Mouse (Mus musculus) kidney, embryonic 14.5 days (tissue): ENCODE results near the gene 1700029F12Rik. TPM values are rescaled to one million over a fixed set of nuclear protein-coding genes. Genes with fewer than 3 reads are reported as not detected.

Experiments
- ATAC-seq: fragments of 200-750 bp; cut with Nextera tagmentation; 2 replicates; pipeline ENCODE4 v1.8.0; 2017; ENCODE audit warnings: moderate number of reproducible peaks, mild to moderate bottlenecking, moderate TSS enrichment, moderate library complexity; ENCODE audit not compliant: low FRiP score, low TSS enrichment
- H3K27ac ChIP-seq: fragments of 300-500 bp; sonication (generic); 2 replicates; pipeline ENCODE4 v1.5.1; 2014; ENCODE audit warnings: low read depth, mild to moderate bottlenecking, low read length, moderate library complexity, mixed read lengths
- H3K27me3 ChIP-seq: fragments of 300-500 bp; sonication (generic); 2 replicates; pipeline ENCODE4 v1.6.1; 2014; ENCODE audit warnings: mild to moderate bottlenecking, low read length; ENCODE audit not compliant: control insufficient read depth, insufficient read depth
- H3K36me3 ChIP-seq: fragments of 300-500 bp; sonication (generic); 2 replicates; pipeline ENCODE4 v1.6.1; 2014; ENCODE audit warnings: low read length, mixed read lengths; ENCODE audit not compliant: control insufficient read depth, insufficient read depth
- H3K4me1 ChIP-seq: fragments of 300-500 bp; sonication (generic); 2 replicates; pipeline ENCODE4 v1.6.1; 2014; ENCODE audit warnings: low read length, mixed read lengths; ENCODE audit not compliant: control insufficient read depth, insufficient read depth
- H3K4me2 ChIP-seq: fragments of 300-500 bp; sonication (generic); replicated peaks from 2 replicates; pipeline ENCODE4 v1.6.1; 2014; ENCODE audit warnings: low read depth, mild to moderate bottlenecking, low read length
- H3K4me3 ChIP-seq: fragments of 300-500 bp; sonication (generic); 2 replicates; pipeline ENCODE4 v1.5.1; 2014; ENCODE audit warnings: mild to moderate bottlenecking, low read length
- H3K9ac ChIP-seq: fragments of 300-500 bp; sonication (generic); 2 replicates; pipeline ENCODE4 v1.6.1; 2014; ENCODE audit warnings: low read depth, mild to moderate bottlenecking, low read length, moderate library complexity
- H3K9me3 ChIP-seq: fragments of 300-500 bp; sonication (generic); 2 replicates; pipeline ENCODE4 v1.6.1; 2016; ENCODE audit warnings: low read length; ENCODE audit not compliant: control insufficient read depth
- WGBS: fragments of 180-500 bp; shearing (Covaris S2); extraction: QIAGEN DNeasy Blood & Tissue Kit; methylation state at CpG from one replicate; pipeline ENCODE4 v1.1.7; 2014; 5-methylcytosine and 5-hydroxymethylcytosine counted together
- polyA plus RNA-seq: library from polyadenylated mRNA; unstranded; fragments of >200 nt; fragmentation: Nextera tagmentation; extraction: Ambion mirVana; gene quantifications from 2 replicates; pipeline ENCODE4 v1.2.1, GENCODE M21; 2014

Gene 1700029F12Rik
- polyA plus RNA-seq, 1 experiment from 2014 or later, result not detected

DNA sequence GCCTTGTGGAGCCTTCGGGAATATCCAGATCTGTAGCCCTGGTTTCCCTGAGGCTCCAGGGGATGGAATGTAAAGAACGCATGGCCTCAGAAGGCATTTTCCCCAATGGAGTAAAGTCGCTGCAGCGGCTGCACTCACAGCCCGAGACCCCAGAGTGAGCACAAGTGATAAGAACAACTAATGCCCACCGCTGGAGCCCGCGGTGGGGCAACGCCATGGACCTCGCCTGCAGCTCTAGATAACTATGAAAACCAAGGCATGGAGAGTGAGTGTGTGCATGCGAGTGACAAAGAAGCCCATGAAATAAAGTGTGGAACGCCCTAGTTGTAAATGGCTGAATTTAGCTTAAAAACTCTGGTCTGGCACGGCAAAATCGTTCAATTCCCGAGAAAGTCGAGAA is 45.0 kb downstream of the 1700029F12Rik start:
- no peak overlapping the region for H3K4me2 ChIP-seq
- peaks cover 5% of the 10 kb centered on the region; the same call in 1 of the 2 replicates for H3K4me1 ChIP-seq
- H3K4me3 ChIP-seq, result no peak overlapping the region
- H3K9me3 ChIP-seq, result no peaks in the 10 kb centered on the region
- no peaks in the 10 kb centered on the region for H3K36me3 ChIP-seq
- no peak for ATAC-seq
- no peak overlapping the region for H3K27ac ChIP-seq
- 97% methylated on average over 16 of the region's 16 CpGs for WGBS
- H3K9ac ChIP-seq, result no peak overlapping the region
- H3K27me3 ChIP-seq, result no peaks in the 10 kb centered on the region

DNA sequence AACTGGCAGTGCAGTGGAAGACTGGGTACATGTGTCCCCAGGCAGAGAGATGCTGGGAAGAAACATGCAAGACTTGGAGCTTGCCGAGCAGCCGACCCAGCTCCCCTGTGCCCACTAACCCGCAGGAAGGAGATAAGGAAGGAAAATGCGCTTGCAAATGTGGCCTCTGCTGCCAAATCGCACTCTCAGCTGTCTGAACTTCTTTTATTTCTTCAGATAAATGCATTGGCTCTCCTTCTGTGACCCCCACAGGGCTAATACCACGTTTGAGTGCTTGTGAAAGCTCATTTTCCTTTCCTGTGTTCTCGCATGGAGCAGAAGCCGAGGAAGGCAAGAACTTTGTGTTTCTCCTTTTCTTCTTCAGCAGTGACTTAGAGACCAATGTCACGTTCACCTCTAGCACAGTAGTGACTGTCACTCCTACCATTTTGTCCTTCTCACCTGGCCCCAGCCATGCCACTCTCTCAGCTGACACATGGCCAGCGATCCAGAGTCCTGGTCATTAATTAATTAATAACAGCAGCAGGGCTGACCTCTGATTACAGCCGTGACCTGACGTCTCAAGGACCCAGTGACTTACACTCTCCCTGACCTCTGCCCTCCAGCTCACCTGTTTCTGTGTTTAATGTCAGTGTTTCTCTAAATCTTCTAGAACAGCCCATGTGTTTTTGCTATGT is 48.4 kb downstream of the 1700029F12Rik start:
- Histone ChIP-seq H3K27ac (no peak overlapping the region), H3K4me1 (peaks cover 18% of the 10 kb centered on the region), H3K9me3 (no peaks in the 10 kb centered on the region), H3K36me3 (no peaks in the 10 kb centered on the region), H3K9ac (no peak overlapping the region), H3K4me2 (no peak overlapping the region), H3K4me3 (no peak overlapping the region), H3K27me3 (no peaks in the 10 kb centered on the region)
- WGBS, result 58% methylated on average over 12 of the region's 12 CpGs
- no peak for ATAC-seq

DNA sequence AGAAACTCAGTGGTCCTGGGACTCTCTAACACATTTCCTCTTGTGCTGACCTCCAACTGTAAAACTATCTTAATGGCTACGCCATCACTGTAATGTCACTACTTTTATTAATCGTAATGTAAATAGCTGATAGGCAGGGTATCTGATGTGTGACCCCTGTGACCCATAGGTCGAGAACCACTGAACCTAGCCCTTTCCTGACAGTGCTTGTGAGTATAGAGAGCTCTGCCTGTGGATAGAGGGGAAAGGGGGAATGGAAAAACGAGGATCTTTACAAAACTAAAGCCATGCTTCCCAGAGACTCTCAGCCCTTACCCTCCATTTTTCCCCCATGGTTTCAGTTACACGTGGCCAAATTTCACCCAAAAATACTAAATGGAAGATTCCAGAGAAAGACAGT is 49.5 kb downstream of the 1700029F12Rik start:
- no peak overlapping the region for H3K4me2 ChIP-seq
- no peak for ATAC-seq
- H3K9me3 ChIP-seq, result no peaks in the 10 kb centered on the region
- no peak overlapping the region for H3K27ac ChIP-seq
- peaks cover 14% of the 10 kb centered on the region for H3K4me1 ChIP-seq
- WGBS, result 72% methylated on average over 5 of the region's 5 CpGs
- H3K36me3 ChIP-seq, result no peaks in the 10 kb centered on the region
- no peak overlapping the region for H3K9ac ChIP-seq
- no peak overlapping the region for H3K4me3 ChIP-seq
- no peaks in the 10 kb centered on the region for H3K27me3 ChIP-seq

DNA sequence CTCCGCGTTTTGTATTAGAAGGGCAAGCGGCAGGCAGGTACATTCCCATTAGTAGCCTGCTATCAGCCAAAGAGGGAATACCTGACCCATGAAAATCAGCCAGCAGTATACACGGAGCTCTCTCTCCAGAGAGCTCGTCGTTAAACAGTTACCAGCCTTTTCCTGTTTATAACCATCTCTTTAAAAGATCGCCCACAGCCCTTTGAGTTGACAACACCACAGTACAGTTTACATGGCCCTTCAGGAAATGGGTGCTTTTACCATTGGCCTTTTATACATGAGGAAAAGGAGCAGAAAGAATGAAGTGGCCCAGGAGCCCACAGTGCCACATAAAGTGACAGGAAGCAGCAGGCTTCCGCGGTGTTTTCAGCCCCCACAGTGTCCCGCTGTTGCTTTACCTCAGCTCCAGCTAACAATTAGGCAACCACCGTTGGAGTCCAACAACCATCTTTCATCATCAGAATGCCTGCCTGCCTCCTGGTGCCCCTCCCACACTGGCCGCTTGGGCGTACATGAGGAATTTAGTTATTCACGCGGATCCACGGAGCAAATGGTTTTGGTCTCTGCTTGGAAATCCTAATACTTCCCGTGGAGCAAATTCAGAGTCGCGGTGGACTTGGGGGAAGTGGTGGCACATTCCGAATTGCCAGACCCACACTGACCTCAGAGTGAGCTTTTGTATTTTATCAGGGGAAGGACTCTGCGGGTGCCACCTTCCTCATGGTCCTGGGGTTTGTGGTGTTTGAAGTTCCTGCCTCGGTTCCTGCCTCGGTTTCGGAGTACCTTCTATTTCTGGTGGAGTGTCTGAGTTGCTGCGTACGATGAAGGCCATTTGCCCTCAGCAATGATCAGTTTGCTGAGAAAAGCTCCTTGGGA is 50.7 kb downstream of the 1700029F12Rik start:
- ATAC-seq, result peak; percentile 48; the same call in 1 of the 2 replicates
- no peaks in the 10 kb centered on the region for H3K9me3 ChIP-seq
- peak overlapping the region; percentile 29 for H3K4me2 ChIP-seq
- WGBS, result 48% methylated on average over 26 of the region's 26 CpGs
- H3K4me1 ChIP-seq, result peaks cover 14% of the 10 kb centered on the region
- no peak overlapping the region; the same call in 1 of the 2 replicates for H3K4me3 ChIP-seq
- no peak overlapping the region for H3K9ac ChIP-seq
- H3K27ac ChIP-seq, result peak overlapping the region; percentile 34; the same call in 1 of the 2 replicates
- no peaks in the 10 kb centered on the region for H3K27me3 ChIP-seq
- H3K36me3 ChIP-seq, result no peaks in the 10 kb centered on the region

DNA sequence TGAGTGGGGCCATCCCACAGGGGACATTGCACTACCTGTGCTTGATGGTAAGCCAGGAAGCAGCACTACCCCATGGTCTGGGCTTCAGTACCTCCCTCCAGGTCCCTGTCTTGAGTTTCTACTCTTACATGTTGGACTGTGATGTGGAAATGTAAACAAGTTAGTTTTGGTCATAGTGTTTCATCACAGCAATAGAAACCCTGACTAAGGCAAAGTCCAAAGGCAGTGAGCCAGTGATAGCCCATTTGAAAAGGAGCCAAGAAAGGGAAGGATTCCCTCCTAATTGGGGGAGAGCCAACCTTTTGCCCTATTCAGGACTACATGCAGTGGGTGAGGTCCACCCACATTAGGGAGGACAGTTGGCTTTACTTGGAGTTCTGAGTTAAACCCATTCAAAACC is 53.6 kb downstream of the 1700029F12Rik start:
- Histone ChIP-seq H3K4me1 (peaks cover 14% of the 10 kb centered on the region), H3K4me3 (no peak overlapping the region), H3K9ac (no peak overlapping the region), H3K27ac (no peak overlapping the region), H3K4me2 (no peak overlapping the region), H3K27me3 (no peaks in the 10 kb centered on the region), H3K9me3 (no peaks in the 10 kb centered on the region), H3K36me3 (no peaks in the 10 kb centered on the region)
- no peak for ATAC-seq

DNA sequence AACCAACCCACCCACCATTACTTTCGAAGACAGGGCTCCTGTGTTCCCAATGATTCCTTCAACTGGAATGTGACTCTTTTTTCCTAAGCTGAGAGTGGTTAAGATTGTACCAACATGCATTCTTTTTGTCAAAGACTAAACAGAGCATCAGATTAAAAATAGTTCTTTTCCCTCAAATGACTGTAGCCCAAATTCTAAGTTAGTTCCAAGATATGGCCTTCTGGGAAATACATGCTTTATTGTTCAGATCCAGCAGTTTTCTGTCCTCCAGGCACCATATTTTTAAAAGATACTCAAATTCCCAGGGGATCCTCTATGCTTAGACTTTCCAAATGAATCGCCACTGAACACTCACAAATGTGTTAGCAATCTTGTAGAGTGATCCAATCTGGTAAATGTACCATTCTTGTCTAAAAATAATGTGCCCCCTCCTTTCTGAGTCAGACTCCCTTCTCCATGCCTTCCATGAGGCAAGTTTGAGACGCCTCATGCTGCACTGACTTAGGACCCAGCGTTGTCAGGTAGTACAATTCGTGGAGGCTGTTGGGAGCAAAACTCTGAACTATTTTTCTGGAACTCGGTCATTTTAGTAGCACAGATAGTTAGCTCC is 57.1 kb downstream of the 1700029F12Rik start:
- WGBS, result 92% methylated on average over 6 of the region's 6 CpGs
- H3K27me3 ChIP-seq, result no peaks in the 10 kb centered on the region
- no peak overlapping the region for H3K4me2 ChIP-seq
- ATAC-seq, result no peak
- H3K27ac ChIP-seq, result no peak overlapping the region
- H3K4me1 ChIP-seq, result no peaks in the 10 kb centered on the region
- no peak overlapping the region for H3K4me3 ChIP-seq
- H3K9me3 ChIP-seq, result no peaks in the 10 kb centered on the region
- H3K9ac ChIP-seq, result no peak overlapping the region
- H3K36me3 ChIP-seq, result no peaks in the 10 kb centered on the region

DNA sequence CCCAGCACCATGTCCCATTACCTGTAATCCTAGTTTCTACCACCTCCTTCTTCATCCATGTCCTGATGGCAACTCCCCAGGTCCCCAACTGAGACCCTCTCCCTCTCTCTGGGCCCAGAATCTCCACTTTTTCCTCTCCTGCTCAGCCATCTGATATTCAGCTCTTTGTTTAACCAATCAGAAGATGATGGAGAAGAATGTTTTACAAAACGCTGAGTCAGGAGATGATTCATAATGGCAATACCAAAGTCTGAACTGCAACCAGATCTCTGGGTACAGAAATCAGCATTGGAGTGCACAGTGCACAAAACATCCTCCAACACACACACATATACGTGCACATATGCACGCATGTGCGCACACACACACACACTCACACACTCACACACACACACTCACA is 60.8 kb downstream of the 1700029F12Rik start:
- Histone ChIP-seq H3K36me3 (no peaks in the 10 kb centered on the region), H3K4me3 (no peak overlapping the region), H3K4me2 (no peak overlapping the region), H3K9me3 (no peaks in the 10 kb centered on the region), H3K27ac (no peak overlapping the region), H3K9ac (no peak overlapping the region), H3K27me3 (no peaks in the 10 kb centered on the region), H3K4me1 (no peaks in the 10 kb centered on the region)
- 92% methylated on average over 4 of the region's 4 CpGs for WGBS
- no peak for ATAC-seq
